Mouse (Mus musculus) MEL-GATA-1-ER (cell line): ENCODE measurements around the gene Gm49395.

Experiments
- DNase-seq: peaks from one replicate; pipeline ENCODE4 v3.0.0-alpha.2; 2012; ENCODE audit warnings: low read depth; ENCODE audit errors: extremely low read depth

Gm49395 gene

GRCm38 (mm10) chr13:115101355-115102191 is at the start of gene Gm49395, which contains the start of gene Itga1:
Gene Gm49395 (minus strand): TSS chr13:115101921.
Gene Itga1 (minus strand): TSS chr13:115101964.
- DNase-seq, result no peak

DNA sequence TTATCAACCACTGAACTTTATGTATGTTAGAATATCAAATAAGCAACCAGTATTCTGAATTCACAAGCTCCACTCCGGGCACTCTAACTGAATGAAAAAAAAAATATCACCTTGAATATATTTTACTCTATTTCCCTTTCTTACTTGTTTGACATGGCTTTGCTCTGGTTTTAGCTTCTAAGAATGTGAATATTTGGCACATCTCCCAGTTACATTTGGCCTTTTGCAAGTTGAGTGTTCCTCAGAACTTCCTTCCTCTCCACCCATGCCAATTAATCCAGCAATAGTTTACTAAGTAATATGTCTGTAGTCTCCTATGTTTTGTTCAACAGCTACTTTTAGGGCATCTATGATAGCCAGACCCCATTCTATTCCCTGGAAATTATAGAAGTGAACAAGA is 48.9 kb upstream of the Gm49395 start:
- no peak for DNase-seq

- no peak for DNase-seq
Measured at GRCm38 (mm10) chr13:115149849-115150248, 48.1 kb upstream of the Gm49395 start.

DNA sequence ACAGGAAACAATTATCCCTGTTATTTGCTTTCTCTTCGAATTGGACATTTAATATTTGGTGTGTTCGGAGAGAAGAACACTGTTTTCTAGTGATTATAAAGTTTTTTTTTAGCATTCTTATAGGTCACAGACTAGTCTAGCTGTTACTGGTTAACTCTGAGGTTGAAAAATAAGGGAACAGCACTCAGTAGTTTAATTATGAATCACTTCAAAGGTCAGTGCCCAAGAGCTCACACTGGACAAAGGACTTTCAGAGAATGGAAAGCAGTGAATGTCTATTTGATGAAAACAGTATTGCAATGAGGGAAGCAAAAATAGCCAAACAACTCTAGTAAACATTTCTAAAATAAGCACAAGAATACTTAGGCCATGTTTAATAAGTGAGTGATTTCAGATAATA is 41.9 kb upstream of the Gm49395 start:
- DNase-seq, result no peak

- no peak for DNase-seq
Measured at GRCm38 (mm10) chr13:115142066-115142465, 40.3 kb upstream of the Gm49395 start.

DNA sequence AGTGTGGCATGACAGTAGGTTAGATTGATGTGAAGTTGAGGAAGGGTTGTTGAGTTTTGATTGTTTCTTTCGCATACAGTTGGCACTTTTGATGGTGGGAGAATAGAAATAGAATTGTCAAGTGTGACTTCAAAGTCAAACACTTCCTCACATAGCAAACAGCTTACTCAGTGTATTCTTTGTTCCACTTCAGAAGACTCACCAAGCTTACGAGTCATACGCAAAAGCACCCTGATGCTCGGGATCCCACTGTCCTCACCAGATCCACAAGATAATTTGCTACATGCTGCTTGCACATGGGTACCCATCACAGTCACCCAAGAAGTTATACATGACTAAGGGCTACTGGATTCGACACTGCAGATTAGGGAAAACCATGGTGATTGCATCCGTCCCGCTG is 36.8 kb upstream of the Gm49395 start:
- no peak for DNase-seq

DNA sequence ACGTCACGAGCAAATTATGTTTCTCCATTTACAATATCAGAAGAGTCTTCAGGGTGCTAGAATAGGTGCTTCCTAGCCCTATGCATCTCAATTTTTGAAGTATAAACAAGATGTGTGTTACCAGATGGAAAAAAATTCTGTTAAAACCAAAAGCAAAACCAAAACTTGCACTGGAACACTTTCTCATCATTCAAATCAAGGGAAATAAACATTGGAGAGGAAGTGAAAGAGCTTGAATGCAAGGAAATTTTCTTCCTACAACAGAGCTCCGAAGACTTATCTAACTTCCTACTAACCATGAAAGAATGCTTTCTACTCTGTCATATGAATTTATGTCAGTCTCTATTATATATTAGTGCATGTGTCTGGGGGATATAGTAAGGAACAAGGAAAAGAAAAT is 35.0 kb upstream of the Gm49395 start:
- DNase-seq, result no peak

DNA sequence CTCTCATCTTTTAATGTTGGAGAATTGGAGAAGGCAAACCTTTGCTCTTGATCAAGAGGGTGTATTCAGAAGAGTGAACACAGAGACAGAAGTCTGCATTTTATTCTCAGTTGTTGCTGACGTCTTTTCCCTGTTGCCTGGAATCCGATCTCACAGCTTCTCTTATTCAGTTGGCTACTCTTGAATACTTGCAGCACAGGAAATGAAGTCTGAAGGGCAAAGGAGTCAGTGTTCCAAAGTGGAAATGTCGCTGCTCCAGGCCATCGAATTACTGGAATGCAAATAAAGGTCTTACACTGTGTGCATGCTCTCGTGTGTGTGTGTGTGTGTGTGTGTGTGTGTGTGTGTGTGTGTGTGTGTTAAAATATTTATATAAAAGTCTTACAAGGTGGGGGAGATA is 30.7 kb upstream of the Gm49395 start:
- DNase-seq, result no peak

DNA sequence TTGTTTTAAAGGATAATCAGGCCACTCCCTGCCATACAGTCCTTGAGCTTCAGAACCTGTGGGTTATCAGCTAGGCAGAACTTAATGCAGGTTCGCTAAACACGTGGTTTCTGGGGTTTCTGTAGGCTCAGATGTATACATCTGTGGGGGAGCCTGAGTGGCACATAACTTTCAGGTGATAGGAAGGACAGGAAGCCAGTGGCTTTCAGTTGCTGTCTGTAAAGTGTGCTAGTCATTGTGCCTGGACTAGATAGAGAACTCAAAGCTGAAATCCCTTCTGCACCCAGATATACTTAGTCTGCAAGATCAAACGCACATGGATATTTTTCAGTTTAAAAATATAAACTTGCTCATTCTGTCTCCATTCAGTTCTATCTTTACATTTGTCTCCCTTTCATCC is 29.7 kb upstream of the Gm49395 start:
- DNase-seq, result no peak

DNA sequence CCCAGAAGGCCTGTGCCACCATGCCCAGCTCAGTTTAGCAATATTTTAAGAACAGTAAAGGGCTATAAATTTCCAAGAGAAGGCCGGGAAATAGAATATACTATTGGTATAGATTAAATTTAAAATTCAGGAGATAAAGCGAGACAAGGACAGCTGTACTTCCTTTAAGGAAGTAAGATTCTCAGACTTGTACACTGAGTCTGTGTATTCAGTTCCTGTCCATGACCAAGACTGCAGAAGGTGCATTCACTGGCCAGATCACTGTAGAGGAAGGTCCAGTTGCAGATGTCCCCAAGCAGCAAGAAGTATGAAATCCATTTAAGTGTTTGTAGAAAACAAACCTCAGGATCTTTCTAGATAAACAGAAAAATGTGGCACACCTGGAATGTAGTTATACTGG is 28.3 kb upstream of the Gm49395 start:
- no peak for DNase-seq

- no peak for DNase-seq
Measured at GRCm38 (mm10) chr13:115127826-115128225, 26.1 kb upstream of the Gm49395 start.

GRCm38 (mm10) chr13:115126534-115126933 is 24.8 kb upstream of the Gm49395 start:
- no peak for DNase-seq

DNA sequence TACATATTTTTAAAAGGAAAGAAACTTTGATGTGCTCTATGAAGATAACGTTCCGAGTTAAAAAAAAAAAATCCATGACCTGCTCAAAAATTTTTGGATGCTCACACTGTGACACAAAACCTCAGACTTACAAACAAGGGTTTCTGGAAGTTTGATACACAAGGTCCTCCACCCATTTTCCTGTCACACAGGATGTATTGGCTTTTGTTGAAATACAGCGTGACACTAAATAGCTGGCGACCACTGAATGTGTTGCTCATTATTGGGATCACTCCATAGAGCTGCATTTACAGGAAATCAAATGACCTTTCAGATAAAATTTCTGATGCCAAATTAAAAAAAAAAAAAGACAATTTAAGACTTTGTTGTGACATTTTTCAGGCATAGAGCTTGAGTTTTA is 23.4 kb upstream of the Gm49395 start:
- DNase-seq, result no peak

- DNase-seq, result no peak
Measured at GRCm38 (mm10) chr13:115124521-115124920, 22.8 kb upstream of the Gm49395 start.

- no peak for DNase-seq
Measured at GRCm38 (mm10) chr13:115118756-115119155, 17.0 kb upstream of the Gm49395 start.

DNA sequence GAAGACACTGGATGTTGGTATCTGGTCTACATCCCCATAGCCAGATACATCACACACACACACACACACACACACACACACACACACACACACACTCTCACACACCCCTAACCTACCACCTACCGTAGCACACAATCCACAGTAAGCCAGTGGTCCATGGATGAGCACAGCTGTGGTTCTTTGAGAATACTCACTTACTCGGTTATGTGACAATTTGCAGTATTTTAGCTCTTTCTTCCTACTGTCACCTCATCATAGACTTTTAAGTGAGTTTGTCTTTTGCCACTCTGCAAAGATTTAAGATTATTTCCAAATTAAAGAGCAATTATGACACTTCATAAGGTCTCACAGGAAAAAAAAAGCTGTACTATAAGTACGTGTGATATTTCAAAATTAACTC is 16.5 kb upstream of the Gm49395 start:
- DNase-seq, result no peak

DNA sequence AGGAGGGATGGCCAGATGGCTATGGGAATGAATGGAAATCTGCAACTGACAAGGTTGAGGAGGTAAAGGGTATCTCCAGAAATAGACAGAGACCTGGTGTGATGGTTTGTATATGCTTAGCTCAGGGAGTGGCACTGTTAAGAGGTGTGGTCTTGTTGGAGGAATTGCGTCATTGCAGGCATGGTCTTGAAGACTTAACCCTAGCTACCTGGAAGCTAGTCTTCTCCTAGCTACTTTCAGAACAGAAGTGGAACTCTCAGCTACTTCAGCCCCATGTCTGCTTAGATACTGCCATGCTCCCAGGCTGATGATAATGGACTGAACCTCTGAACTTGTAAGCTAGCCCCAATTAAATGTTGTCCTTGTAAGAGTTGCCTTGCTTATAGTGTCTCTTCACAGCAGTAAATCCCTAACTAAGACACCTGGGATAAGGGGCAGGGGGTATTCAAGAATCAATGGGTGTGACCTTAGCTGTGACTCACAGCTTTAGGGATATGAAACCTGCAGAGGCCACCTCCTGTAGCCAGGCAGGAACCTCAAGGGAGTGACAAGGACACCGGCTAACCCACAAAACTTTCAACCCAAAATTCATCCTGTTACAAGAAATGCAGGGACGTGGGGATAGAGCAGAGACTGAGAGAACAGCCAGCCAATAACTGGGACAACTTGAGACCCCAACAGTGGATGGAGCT is 15.4 kb upstream of the Gm49395 start:
- DNase-seq, result no peak

DNA sequence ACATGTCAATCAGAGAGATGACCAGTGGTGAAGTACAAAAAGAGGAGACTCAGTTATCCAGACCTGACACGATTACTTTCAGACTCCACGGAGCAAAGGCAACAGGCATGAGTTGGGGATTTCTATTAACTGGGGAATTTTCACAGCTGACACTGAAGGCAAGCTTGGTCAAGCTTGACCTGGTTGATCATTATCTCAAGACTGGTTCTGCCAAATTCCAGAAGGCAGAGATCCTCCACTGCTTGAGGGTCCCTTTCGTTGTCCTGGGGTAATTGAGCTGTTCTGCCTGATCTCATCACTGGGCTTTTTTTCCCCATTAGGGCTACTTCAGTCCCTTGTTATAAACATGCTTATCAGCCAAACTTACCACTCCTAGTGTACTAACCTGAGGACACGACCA is 7.9 kb upstream of the Gm49395 start:
- no peak for DNase-seq

- DNase-seq, result no peak
Measured at GRCm38 (mm10) chr13:115107436-115107835, 5.7 kb upstream of the Gm49395 start.

- no peak for DNase-seq
Measured at GRCm38 (mm10) chr13:115106183-115106582, 4.5 kb upstream of the Gm49395 start.

DNA sequence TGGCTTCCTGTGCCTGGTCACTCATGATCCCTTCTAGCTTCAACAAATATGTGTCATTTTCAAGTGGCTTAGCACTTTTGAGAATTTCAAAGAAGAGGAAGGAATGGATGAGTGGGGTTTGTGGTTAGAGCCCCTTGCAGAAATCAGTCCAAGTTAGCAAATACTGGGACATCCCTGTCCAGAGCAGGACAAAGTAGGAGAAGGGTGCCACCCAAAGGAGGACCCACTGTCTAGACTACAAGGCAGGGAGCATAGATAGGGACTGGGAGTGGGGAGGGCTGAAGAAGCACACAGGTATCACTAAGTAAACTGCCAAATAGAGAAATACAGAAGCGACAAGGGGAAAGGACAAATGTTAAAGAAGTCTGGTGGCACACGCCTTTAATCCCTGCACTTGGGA is 1.0 kb upstream of the Gm49395 start:
- DNase-seq, result no peak

GRCm38 (mm10) chr13:115100381-115101177 is 1.1 kb downstream of the Gm49395 start:
- DNase-seq, result no peak
